Mouse (Mus musculus) heart, postnatal 36 days (tissue): ENCODE measurements at regions not wholly inside any gene's neighbourhood (a gene's known extent, or its start where the extent isn't known, plus 50 kb on each side); places are given as distances from the start of the nearest gene placed in this dataset.

Experiments
- DNase-seq, 2 experiments: peaks; one replicate each; pipeline ENCODE4 v3.0.0; 2021 to 2022
- intact Hi-C: fragments of 180-260 bp; cut with DNase I; formaldehyde crosslinking; loops from one replicate; pipeline ENCODE4 v1.15.1; 2025

DNA sequence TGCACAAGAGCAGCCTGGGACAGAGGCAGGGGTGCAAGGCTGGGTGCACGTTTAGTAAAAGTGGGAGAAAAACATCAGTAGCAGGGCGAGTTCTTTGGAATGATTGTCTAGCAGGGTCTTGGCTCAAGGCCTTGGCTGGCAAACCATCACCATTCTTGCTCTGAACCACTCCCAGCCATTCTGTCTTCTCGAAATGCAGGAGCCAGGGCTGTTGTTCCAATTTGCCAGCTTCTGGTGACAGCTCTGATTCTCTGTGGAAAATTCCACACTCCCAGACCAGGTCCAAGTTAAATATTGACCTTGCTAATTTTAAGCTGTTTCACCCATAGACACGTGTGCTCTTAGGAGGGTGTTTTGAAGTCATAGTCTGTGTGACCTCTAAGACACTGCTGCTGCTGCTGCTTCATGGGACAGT is 441.2 kb downstream of the Fgf9 start:
- DNase-seq, result peak; percentile 11 to 25
- intact Hi-C loops, result no loop called here

DNA sequence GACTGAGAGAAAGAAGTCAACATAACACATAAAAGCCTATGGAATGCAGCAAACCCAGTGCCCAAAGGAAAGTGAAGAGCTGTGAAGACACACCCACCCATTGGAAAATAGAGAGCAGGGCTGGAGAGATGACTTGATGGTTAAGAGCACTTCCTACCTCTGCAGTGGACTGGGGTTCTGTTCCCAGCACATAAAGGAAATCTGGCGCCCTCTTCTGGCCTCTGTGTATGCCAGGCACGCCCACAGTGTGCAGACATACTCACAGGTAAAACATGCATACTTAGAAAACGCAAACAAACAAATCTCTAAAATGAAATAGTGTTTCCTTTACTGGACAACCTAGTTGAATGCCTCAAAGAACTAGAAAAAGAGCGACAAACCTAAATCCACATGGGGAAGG is 440.4 kb downstream of the Fgf9 start:
- intact Hi-C loops, result no loop called here
- DNase-seq, result no peak

DNA sequence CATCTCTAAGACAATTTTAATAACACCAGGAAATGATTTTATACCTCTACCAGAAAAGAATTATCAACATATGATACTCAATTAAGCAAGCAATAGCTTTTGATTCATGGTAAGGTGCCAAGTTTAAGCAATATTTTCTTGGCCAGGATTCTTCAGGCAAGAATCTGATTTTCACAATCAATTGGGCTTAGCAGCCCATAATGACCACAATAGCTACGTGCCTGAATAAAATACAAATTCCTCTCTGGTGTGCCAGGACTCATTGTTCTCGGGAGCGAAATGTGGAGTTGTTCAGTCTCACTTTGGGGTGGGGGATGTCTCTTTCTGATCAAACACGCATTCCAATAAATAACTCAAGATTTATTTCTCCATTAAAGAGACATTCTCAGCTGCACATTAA is 438.8 kb downstream of the Fgf9 start:
- intact Hi-C loops, result no loop called here
- no peak for DNase-seq

DNA sequence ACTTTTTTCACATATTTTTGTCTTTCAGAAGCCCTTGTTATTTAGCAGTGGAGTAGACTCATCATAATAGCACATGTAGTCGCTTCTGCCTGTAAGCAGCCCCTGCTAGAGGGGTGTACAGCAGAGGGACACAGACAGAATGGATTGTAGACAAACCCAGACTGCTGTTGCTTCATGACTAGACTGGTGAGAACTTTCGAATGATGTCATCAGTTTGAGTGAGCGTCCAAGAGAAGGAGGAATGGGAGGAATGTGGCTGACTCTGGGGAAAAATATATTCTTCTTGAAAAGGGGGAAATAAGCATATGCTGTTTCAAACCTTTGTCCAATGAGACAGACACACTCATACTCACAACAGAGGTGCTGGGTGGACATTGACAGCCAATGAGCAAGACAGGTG is 436.1 kb downstream of the Fgf9 start:
- intact Hi-C loops, result no loop called here

DNA sequence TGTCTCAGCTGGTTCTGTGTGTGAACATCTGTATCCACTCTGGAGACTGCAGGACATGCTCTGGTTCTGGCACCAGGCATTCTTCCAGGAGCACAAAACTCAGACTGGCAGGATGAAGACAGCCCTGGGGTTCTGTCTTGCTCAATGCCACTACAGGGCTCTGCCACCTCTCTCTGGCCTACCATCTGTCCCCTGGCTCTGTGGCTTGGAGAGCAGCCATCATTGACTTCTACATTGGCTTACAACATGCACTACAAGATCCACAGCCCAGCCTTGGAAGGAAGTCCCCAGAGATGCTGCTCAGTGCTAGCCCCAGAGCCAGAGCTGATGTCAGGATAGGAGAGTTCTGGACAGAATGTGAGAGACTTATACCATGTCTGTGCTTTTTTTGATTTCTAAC is 435.5 kb downstream of the Fgf9 start:
- intact Hi-C loops, result no loop called here
- DNase-seq, result peak; percentile 10 to 22

More for the DNA sequence above, 436.1 kb downstream of the Fgf9 start:
- DNase-seq, result no peak

DNA sequence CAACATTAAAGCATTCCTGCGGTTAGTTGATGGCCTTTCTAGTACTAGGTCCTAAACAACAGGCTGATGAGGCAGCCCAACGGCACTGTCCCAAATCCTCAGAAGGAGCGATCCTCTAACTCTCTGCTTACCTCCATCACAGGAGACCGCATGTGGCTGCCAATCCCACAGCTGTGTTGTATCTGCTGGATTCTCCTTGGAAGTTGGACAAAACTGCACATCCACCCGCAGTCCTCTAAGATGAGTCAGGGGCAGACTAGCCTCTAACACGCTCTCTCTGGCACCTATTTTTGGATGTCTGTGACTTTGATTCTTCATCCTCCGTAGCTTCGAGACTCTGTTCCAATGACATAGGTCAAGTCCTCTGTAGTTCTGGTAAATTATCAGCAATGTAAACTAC is 432.5 kb downstream of the Fgf9 start:
- intact Hi-C loops, result no loop called here
- peak in 1 of 2 experiments; percentile 14 for DNase-seq

DNA sequence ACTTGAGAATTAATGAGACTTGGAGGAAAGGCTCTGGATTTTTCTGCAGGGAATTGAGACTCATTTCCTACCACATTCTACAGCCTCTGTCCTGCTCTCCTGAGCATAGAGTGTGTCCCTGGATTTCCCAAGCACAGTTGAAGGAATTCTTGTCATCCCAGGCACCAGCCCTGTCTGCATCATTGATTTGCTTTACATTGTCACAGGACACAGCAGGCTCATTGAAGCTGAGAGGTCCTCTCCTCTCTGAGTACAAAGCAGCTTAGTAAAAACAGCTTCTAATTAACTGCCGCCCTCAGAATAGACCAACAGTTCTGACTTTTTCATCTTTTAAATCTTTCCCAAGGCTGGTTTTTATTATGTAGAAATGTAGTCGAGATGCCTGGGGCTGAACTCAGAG is 429.7 kb downstream of the Fgf9 start:
- no peak for DNase-seq
- intact Hi-C loops, result no loop called here

DNA sequence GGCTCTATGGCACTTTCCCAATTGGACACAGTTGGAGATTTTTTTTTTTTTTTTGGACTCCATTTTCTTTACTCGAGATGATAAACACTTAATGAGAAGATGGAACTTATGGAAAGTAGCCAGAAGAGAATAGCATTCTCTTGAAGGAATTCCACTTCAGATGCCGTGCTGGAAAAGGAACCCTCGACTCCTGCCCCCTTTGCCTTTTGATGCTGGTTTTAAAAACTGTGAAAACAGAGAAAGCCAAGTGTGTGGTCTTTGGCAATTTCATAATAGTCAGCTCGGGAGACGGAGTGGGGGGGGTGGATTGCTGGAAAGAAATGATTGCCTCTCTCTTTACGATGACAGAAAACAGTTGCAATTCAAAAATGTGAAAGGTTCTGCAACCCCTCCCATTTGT is 429.2 kb downstream of the Fgf9 start:
- DNase-seq, result no peak
- intact Hi-C loops, result no loop called here

DNA sequence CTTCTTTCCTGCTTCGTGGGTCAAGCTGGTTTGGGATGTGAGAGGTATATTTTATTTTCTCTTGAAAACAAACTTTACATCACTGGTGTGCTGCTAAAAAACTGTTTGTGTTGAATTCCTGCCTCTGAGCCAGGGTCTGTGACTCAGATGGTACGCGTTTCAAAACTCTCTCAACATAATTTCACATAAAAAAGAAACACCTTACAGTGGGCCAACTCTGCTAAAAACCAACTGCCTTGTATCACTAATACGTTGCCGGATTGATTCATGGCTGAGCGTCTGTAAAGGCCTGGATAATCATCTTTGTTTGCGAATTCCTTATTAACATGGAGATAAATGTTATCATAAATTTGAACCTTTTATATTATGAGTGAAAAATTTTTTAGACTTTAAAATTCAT is 428.7 kb downstream of the Fgf9 start:
- intact Hi-C loops, result no loop called here
- DNase-seq, result no peak

DNA sequence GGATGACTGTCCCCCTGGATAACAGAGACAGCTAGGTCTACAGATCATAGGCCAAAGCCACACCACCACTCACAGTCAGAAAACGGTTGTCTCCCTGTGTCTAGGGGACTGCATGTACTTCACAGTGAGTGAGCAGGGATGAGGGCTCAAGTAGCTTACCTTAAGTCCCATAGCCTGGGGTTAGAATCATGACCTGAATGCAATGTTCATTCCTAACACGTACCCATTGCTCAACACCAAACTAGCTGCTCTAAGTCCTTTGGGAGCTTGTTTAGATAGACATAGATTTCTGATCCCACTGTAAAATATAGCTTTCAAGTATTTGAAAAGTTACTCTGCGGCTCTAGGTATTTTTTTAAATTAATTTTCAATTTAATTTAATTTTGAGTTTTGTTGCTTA is 426.6 kb downstream of the Fgf9 start:
- DNase-seq, result no peak
- intact Hi-C loops, result no loop called here

DNA sequence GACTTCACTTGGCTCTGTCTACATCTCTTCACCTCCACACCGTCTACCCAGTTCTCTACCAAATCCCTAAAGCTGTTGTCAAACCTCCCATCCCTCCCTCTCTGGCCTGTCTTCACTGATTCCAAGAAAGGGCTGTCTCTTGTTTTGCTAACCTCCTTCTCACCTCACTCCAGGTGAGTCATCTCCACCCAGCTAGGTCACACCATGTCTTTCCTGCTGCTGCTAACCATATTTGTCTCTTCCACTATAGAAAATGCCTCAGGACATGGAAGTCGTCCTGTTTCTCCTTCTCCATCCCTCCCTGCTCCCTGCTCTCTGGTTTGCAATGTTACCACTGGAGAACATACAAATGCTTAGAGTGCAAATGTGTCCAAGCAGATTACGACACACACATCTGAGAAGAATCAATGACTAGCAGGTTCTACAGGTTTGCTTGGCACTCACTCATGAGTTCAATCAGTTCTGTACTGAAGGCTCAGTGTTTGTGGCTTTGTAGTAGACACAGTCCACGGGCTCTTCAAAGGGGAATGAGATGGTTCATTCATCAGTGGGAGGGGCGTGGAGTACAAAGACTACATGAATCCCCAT is 424.1 kb downstream of the Fgf9 start:
- DNase-seq, result no peak
- intact Hi-C loops, result no loop called here

DNA sequence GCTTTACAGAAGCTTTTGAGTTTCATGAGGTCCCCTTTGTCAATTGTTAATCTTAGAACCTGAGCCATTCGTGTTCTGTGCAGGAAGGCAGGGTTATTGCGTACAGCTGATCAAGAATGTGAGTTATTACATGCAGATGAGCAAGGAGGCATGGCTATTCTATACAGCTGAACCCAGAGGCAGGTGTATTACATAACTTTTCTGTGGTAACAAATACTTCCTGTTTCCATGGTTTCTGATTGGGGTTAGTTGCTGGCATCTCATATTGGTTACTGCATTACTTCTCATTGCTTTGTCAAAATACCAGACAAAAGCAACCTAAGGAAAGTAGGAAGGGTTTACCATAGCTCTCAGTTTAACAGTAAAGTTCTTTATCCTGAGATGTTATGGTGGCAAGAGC is 421.8 kb downstream of the Fgf9 start:
- intact Hi-C loops, result no loop called here
- DNase-seq, result no peak

DNA sequence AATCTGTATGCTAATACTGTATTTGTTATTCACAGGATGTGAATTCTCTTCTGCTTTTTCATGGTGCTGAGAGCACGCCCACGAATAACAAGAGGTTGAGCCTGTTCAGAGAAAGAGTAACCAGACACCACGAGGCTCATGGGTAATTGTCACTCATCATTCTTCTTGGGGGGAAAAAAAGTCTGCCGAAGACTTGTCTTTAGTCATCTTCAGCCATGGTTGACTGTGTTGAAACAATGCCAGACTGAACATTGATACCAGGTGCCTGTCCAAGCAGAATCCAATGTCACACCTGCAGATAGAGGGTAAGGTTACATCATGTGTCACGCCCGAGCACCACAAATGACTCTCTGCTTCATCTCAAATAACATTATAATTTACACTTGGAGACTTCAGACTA is 418.5 kb downstream of the Fgf9 start:
- intact Hi-C loops, result no loop called here
- DNase-seq, result no peak

DNA sequence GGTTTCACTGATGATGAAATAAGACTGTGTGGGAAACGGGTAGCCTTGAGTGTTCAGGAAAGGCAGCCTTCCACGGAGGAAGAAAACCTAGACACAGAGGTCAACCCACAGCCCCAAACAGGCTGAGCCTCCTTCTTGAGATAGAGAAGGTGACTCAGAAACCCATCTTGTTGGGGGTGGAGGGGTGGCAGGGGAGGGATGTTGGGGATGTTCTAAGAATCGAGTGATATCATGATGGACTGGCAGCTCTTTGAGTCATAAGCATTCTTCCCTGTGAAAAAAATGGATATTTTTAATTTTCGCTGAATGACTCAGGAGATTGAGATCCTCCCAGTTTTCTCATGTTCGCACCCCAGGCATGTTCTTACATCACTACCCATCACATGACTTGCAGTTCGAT is 417.5 kb downstream of the Fgf9 start:
- DNase-seq, result no peak
- intact Hi-C loops, result no loop called here

DNA sequence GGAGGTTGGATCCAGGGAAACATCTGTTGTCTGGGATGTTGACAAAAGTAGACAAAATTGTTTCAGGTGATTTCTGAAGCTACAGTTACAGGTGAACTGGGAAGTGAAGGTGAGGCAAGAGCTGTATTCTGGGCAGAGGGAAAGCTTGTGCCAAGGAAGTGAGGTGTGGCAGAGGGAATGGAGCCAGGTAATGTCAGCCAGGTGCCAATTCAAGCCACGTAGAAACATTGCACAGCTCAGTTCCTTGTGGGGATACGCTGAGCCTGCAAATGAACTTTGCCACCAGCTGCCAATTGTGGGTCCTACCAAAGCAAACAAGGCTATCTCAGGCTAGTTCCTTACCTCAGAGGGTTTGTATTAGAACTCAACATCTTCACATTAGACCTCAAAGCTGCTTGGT is 410.1 kb downstream of the Fgf9 start:
- DNase-seq, result no peak
- intact Hi-C loops, result no loop called here

DNA sequence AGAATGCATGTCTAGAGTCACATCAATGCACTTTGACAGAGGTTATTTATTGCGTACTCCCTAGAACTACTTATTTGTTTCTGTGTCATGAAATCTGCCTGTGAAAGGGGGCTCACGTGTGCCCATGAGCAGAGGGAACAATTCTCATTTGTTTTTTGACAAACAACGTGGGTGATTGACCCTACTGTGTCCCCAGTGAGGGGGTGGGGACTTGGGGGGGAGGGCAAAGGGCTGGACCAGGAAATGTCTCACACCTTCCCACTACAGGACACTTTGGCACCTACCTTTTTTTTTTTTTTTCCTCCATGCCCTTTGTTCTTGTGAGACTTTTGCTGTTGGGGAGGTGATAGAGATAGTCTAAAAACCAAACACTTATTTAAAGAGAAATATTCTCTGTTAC is 400.3 kb downstream of the Fgf9 start:
- DNase-seq, result no peak
- intact Hi-C loops, result no loop called here

DNA sequence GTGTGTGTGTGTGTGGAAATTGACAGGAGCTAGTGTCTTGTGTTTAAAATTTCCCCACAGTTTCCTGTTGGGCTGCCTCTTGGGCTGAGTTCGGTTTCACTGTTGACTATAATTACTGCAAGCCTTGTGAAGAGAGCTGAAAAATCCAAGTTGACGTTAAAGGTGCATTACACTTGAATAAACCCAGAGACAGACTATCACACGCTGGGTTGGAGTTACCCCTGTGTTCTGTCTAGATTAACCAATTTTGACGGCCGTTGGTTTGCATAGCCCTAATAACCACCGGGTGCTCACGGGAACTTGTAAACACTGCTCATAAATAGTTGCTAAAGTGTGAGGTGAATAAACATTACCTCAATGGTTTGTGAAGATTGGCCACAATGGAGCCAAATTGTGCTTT is 398.1 kb downstream of the Fgf9 start:
- intact Hi-C loops, result no loop called here
- no peak for DNase-seq

DNA sequence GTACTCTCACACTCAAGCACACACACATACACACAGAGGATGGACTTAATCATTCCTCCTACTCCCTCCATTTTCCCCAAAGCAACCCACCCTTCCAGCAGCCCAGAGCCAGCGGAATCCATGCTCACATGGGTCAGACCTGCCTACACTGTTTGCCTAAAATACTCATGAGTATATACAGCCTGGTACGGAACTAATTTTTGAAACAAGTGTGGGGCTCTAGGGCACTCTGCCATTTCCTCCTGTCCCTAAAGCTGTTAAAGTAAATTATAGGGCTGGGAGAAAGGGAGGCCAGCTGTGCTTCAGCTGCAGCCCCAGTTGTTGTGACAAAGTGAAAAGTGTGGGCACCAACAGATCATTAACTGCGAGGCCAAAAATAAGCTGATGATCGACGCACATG is 397.5 kb downstream of the Fgf9 start:
- DNase-seq, result no peak
- intact Hi-C loops, result no loop called here

DNA sequence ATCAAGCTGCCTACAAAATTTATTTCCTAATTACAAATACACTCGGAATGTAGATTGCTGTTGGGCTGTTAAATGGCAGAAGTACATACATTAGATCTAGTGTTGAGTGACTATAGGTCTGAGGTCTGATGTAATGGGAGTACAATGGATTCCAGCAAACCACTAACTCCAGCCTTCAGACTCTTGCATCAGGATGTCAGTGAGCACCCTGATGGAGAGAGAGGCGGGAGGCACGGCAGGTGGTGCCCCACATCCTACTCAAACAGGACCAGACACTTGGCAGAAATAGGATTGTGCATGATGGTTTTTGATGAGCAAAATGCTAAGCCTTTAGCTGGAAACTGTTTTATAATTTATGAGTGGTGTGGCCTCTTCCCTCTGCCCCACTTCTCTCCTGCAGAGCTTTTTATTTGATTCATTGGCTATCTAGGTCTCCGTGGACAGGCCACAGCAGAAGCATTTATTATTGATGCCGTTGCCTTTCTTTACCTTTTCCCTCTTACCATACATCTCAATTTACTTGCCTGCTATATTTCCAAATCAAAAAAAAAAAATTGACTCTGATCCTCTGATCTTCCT is 376.5 kb downstream of the Fgf9 start:
- intact Hi-C loops, result no loop called here
- DNase-seq, result no peak

DNA sequence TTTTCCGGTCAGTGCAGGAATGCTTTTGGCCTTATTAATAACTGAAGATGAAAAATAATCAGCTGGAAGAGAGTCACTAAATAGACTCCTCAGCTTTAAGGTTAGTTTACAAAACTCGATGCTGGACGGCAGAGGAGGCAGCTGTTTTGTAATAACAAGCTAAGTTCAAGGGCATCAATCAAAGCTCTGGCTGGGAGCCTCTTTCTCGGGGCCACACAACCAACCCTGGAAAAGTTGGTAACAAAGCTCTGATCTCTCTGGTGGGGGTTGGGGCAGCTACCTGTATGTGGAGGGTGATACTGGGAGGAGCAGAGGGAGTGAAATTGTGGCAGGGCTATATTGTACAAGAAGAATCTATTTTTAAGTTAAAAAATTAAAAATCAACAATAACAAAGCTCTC is 374.1 kb downstream of the Fgf9 start:
- intact Hi-C loops, result no loop called here
- no peak for DNase-seq

DNA sequence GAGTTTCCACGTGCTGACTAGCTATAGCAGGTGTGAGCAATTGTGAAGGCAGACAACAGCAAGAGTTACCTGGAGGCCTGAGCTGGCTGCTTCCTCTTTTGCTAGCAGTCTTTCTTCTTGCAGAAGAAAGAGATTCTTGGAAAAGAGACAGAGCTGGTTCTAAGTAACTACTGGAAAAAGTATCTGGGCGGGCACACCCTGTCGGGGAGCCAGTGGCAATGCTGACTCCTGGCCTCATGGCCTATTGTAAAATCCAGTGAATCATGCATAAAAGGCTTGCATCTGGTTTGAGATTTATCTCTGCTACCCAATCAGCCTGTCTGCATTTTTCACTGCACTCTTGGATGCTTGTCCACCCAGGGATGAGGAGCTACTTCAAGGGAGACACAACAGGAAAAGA is 372.2 kb downstream of the Fgf9 start:
- DNase-seq, result no peak
- intact Hi-C loops, result no loop called here

DNA sequence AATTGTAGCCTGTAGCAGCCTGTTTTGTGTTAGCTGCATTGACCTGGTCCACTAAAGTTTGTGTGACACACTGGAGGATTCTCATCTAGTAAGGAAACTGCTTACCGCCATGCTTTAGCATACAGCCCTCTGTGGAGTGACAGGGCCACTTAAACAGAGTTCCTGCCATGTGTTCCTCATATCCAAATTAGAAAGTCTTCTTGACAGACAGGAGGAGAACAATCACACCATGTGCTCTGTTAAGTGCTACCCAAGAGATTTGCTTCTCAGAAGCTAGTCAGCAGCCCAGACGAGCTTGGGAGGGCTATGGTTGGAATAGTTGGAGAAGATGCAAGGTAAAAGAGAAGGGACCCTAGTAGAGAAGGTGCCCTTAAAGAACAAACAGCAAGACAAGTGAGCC is 369.6 kb downstream of the Fgf9 start:
- intact Hi-C loops, result no loop called here
- no peak for DNase-seq

DNA sequence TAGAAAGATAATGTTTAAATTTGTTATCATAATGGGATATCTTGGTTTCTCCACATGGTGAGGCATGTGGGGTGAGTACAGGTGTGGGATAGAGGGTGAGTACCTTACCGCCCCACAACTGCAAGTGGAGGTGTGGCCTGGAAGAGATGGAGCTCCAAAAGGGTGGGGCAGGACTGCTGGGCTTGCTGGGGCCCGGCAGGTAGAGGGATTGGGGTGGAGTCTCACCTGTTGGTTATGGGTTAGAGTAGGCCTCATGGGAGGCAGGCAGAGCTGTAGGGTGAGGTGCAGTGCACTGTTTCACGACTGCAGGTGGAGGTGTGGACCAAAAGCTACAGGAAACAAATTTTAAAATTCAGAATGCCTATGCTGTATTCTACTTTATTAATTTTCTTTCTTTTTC is 365.7 kb downstream of the Fgf9 start:
- intact Hi-C loops, result no loop called here
- DNase-seq, result no peak
